Mouse (Mus musculus) bone marrow macrophage, adult 2 months (primary cell): ENCODE data around the gene Ulbp1. TPM values are rescaled to one million over a fixed set of nuclear protein-coding genes. Genes with fewer than 3 reads are reported as not detected.
"Not testable (repeated sequence)": the region's sequence is repeated elsewhere in the genome, so short reads cannot be mapped to it uniquely, and the experiment has no call there.

Experiments used
- H3K27ac ChIP-seq: 2 replicates; pipeline ENCODE4 v1.5.1; 2012; ENCODE audit warnings: low read depth, low read length; ENCODE audit not compliant: insufficient read depth
- H3K4me1 ChIP-seq: 2 replicates; pipeline ENCODE4 v1.6.1; 2012; ENCODE audit warnings: low read length; ENCODE audit not compliant: control insufficient read depth, insufficient read depth
- H3K4me3 ChIP-seq: 2 replicates; pipeline ENCODE4 v1.5.1; 2012; ENCODE audit warnings: mild to moderate bottlenecking, low read length, moderate library complexity; ENCODE audit not compliant: insufficient read depth
- CTCF ChIP-seq: IDR thresholded peaks from 2 replicates; pipeline ENCODE4 v1.5.1; 2012; ENCODE audit warnings: low read depth, mild to moderate bottlenecking, low read length, moderate library complexity
- POLR2A ChIP-seq: IDR thresholded peaks from 2 replicates; pipeline ENCODE4 v1.6.1; 2012; ENCODE audit warnings: mild to moderate bottlenecking, low read depth, low read length, borderline replicate concordance
- polyA plus RNA-seq: library from polyadenylated mRNA; stranded (reverse); fragments of >200 nt; gene quantifications from 2 replicates; pipeline ENCODE4 v1.2.4, GENCODE M21; 2012; ENCODE audit not compliant: missing spikeins, insufficient read depth, insufficient read length

Gene Ulbp1
- polyA plus RNA-seq, result 18.3 and 18.6 TPM in 2 replicates

GRCm38 (mm10) chr10:7473197-7473889 is at the start of gene Ulbp1:
Ulbp1 (minus strand) TSS chr10:7473638.
- TF ChIP-seq CTCF (no peak), POLR2A (no peak)
- H3K4me1 ChIP-seq, result peaks cover 11% of the 10 kb centered on the region
- H3K4me3 ChIP-seq, result peak within 1 kb of the TSS; percentile 59
- peak within 1 kb of the TSS; percentile 28 for H3K27ac ChIP-seq

- not testable (repeated sequence) for H3K4me1 ChIP-seq, H3K27ac ChIP-seq, H3K4me3 ChIP-seq
Measured at GRCm38 (mm10) chr10:7498180-7498579, 24.7 kb upstream of the Ulbp1 start.

DNA sequence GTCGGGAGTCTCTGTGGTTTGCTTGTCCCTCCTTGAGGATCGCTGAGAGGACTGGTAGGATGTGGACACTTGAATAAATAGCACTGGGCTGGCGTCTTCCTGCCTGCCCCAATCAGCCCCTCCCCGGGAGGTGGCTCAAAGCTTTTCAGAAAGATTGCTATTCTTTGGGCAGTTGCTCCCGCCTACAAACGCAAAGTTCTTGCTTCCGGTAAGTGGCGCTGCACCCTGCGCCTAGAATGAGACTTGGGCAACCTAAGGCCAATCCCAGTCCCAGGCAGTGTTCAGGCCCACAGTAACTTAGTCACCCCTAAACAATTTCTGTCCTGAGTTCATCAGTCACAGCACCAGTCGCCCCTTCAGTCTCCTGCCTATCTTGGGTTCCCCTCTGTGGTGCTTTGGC is 18.9 kb upstream of the Ulbp1 start:
- not testable (repeated sequence) for H3K4me1 ChIP-seq, H3K27ac ChIP-seq
- peak overlapping the region; percentile 35 for H3K4me3 ChIP-seq

- H3K4me1 ChIP-seq, result no peaks in the 10 kb centered on the region
- H3K4me3 ChIP-seq, result no peak overlapping the region
- TF ChIP-seq CTCF, result no peak
- no peak for TF ChIP-seq POLR2A
- no peak overlapping the region for H3K27ac ChIP-seq
Measured at GRCm38 (mm10) chr10:7483650-7484049, 10.2 kb upstream of the Ulbp1 start.

- peak overlapping the region; percentile 28 for H3K27ac ChIP-seq
- peak overlapping the region; percentile 17 for H3K4me3 ChIP-seq
- H3K4me1 ChIP-seq, result peaks cover 11% of the 10 kb centered on the region
Measured at GRCm38 (mm10) chr10:7474225-7474624, 787 bp upstream of the Ulbp1 start.

- Histone ChIP-seq H3K4me3 (peak overlapping the region; percentile 44), H3K27ac (no peak overlapping the region), H3K4me1 (peaks cover 11% of the 10 kb centered on the region)
- TF ChIP-seq CTCF (no peak), POLR2A (no peak)
Measured at GRCm38 (mm10) chr10:7471664-7472063, 1.8 kb downstream of the Ulbp1 start.

GRCm38 (mm10) chr10:7470457-7470856 is 3.0 kb downstream of the Ulbp1 start:
- peaks cover 11% of the 10 kb centered on the region for H3K4me1 ChIP-seq
- H3K27ac ChIP-seq, result no peak overlapping the region
- TF ChIP-seq POLR2A, result no peak
- peak overlapping the region; percentile 40 for H3K4me3 ChIP-seq

GRCm38 (mm10) chr10:7469716-7470414 is 3.6 kb downstream of the Ulbp1 start:
- peak overlapping the region; percentile 40 for H3K4me3 ChIP-seq
- peak; percentile 12; the same call in 1 of the 2 replicates for TF ChIP-seq CTCF
- H3K27ac ChIP-seq, result not testable (repeated sequence)
- H3K4me1 ChIP-seq, result peaks cover 11% of the 10 kb centered on the region

- TF ChIP-seq CTCF, result 0 out of 2 replicates have a peak, but pooled peaks have one; percentile 7
- TF ChIP-seq POLR2A, result no peak
- no peaks in the 10 kb centered on the region for H3K4me1 ChIP-seq
- H3K27ac ChIP-seq, result no peak overlapping the region
- H3K4me3 ChIP-seq, result no peak overlapping the region
Measured at GRCm38 (mm10) chr10:7462006-7462405, 11.4 kb downstream of the Ulbp1 start.

DNA sequence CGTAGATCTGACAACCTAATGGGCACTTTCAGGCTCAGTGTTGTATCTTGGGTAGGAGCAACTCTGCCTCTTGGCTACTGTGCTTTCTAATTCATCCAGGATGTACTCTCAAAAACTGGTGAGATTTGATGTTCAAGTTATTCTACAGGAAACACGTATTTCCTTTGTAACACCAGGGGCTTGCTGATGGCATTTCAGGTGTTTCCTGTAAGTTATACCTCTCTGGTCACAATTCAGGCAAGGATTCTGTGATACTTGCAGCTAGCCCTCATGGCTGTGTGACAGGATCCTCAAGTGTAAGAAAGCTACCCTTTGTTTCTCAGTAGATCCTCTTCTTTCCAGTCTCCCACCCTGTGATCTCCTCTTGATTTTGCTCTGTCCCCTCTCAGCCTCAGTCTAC is 34.5 kb downstream of the Ulbp1 start:
- TF ChIP-seq POLR2A, result no peak
- no peak for TF ChIP-seq CTCF
- no peaks in the 10 kb centered on the region for H3K4me1 ChIP-seq
- H3K27ac ChIP-seq, result no peak overlapping the region
- no peak overlapping the region for H3K4me3 ChIP-seq
